Mouse (Mus musculus): ENCODE measurements around the gene Mthfd2l. TPM values are rescaled to one million over a fixed set of nuclear protein-coding genes. Genes with fewer than 3 reads are reported as not detected.

The Mthfd2l gene
- polyA plus RNA-seq (2017; shearing (Covaris generic)), result 1 to 10 TPM in 1 of 2 experiments, under 1 TPM in 1; 0.43 to 1.9 TPM

DNA sequence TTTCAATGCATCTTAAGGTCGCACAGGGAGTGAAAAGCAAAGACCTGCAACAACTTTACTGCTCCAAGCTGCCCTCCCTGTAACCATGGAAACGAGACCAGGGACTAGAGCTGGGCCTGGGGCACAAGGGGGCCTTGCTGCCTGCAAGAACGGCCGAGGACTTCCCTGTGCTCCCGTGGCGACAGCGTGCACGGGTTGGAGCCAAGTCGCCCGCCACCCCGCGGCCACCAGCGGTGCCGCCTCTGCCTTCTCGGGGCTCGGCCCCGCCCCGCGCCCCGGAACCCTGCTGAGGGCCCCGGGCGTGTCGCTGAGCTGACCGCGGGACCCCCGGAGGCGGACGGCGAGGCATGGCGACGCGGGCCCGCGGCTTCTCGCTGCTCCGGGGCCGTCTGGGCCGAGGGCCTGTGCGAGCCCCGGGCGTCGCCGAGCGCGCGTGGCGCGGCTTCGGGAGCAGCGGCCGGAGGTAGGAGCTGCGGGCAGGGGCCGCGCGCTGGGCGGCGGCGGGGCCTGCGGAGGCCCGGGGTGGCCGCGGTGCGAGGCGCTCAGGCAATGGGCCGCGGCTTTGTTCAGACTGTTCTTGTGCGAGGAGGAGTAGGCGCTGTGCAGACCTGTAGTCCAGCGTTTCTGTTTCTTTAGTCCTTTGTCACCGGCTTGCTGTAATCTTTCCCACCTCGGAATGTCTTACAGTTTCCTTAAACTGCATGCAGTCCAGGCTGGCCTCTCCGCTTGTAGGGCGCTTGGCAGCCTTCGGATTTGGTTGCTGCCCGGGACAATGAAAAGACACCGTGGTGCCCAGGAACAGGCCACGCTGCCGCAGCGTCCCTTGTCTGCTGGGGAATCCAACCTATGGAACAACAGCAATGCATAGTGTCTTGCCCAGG lies at the start of gene Mthfd2l:
Gene Mthfd2l, plus strand, starts transcription at position 147 of the 881 bp plus-strand sequence.
- ATAC-seq, result peak; percentile 96

DNA sequence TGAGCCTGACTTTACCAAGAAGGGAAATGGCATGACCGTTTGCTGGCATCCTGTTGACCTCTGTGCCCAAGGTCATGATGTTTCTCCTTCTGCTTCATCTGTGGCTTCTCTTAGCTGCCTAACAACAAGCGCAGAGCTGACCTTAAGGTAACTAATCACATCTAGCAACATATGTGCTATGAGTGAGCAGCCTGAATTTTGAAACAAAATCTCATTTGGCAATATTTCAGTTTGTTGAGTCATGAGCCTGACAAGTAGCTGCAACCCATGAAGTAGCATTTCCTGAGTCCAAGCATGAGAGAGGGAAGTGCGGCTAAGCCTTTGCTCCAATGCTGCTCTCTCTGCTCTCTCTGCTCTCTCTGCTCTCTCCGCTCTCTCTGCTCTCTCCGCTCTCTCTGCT lies 49.2 kb upstream of the Mthfd2l start:
- ATAC-seq, result no peak

- ATAC-seq, result no peak
Measured at GRCm38 (mm10) chr5:90882146-90882545, 48.8 kb upstream of the Mthfd2l start.

DNA sequence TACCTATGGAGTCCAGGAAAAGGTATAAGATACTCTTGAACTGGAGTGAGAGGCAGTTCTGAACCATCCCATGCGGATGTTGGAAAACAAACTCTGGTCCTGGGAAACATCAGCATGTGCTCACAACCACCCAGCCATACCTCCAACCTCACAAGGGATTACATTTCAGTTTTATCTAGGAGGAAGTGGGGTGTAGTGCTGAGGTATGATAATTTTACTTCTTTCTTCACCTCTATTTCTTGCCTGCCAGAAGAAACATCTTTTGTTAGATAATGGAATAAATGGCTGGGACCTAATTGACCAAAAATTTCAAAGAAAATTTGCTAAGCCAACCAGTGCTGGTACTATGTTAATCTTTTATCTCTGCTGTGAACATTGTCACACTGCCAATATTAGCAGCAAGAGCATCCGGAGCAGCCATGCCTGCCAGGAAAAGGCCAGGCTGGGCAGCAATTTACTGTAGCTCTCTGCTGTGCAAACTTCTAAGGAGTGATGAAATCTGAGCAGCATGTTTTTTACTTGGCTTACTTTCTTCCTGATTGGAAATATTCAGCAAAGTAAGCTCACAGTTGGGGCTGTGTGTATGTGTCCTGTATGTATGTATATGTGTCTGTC lies 46.2 kb upstream of the Mthfd2l start:
- no peak for ATAC-seq

GRCm38 (mm10) chr5:90888661-90889060 lies 42.3 kb upstream of the Mthfd2l start:
- ATAC-seq, result no peak

DNA sequence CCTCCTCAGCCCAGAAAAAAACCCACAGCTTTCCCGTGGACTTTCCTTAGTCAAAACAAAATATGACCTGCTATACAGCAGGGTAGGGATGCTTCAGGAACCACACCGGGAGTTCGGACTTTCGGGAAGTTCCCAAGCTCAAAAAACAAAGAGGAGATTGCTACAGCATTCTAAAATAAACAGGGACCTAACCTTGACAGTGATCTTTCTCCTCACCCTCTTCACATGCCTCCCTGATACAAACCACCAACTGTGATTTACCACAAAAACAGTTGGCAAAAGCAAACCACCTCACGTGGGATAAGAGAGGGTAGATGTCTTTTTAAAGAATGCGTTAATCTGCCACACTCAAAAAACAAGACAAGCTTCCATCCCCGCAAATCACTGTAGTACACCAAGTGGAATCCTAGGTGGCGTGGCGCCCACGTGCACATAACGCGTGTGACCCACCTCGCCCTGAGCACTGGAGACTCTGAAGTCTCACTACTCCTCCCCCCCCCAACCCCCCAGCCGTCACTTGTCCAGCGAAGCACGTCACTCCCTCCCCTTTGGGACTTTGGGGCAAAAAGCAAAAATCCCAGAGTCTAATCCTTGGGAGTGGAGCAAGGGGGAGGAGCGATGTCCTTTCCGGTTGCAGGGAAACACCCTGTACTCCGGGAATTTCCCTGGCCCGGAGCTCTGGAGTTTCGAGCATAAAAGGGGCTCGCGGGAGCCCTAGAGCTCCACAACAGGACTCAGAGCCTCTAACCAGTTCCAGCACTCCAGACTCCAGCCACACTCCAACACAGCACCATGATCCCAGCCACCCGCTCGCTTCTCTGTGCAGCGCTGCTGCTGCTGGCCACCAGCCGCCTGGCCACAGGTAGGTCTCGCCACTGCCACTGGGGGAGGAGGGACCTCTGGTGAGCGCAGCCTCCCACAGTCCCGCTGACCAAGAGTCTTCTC lies 40.1 kb upstream of the Mthfd2l start, which contains the start of gene Cxcl1:
Gene Cxcl1, plus strand, starts transcription at position 723 of the 945 bp plus-strand sequence.
- no peak for ATAC-seq

DNA sequence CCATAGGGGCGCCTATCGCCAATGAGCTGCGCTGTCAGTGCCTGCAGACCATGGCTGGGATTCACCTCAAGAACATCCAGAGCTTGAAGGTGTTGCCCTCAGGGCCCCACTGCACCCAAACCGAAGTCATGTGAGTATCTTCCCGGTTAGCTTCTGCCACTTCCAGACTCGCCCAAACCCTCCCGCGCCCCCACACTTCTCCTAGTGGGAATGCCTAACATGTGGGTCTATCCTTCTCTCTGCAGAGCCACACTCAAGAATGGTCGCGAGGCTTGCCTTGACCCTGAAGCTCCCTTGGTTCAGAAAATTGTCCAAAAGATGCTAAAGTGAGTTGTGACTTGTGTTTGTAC lies 39.5 kb upstream of the Mthfd2l start:
- ATAC-seq, result no peak

DNA sequence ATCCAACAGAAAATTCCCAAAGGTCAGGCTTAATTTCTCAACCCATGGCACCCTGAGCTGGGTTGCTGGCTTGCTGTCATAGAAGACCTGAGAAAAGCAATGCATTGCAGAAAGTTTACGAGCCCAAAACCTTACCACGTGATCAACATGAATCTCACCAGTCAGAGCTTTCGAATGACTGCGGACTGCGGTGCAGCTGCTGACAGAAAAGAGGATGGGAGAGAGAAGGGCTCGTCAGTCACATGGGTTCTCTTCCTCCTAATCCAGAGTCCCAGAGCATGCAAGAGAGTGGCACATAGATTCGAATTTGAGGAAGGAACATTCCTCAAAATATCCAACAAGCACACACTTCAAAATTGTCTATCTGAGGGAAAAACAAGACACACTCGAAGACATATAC lies 36.7 kb upstream of the Mthfd2l start:
- ATAC-seq, result no peak

DNA sequence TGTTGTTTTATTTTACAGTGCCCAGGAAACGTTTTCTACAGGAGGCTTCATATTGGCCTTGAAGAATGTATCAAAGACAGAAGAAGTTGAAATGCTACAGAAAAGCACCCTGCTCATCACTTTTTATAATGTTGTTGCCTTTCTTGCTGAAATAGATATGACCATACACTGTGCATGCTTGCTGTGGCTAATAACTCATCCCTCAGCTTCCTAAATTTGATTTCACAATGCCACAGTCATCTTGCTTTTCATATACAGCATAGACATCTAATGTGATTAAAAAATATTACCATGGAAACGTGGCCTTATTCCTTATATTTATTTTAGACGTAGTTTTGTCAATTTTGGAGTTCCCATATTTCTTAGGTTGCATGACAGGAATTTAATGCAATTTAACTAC lies 33.5 kb upstream of the Mthfd2l start:
- ATAC-seq, result no peak

GRCm38 (mm10) chr5:90899308-90899707 lies 31.6 kb upstream of the Mthfd2l start:
- ATAC-seq, result no peak

DNA sequence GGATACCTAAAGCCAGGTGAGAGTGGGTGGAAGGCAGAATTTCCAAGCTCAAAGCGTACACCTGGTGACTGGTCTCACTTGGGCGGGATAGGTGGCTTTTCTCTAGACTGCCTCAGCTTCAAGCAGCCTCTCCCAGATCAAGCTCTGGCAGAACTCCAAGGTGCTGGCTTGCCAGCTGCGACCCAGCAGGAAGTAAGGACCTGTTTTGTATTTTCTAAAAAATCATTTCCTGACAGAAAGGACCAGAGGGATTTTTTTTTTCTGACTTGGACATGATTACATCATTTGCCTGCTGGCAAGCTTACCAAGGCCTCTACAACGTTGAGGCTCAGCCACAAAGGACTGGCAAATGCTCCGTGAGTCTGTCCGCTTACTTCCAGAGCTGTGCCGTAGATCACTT lies 30.8 kb upstream of the Mthfd2l start:
- no peak for ATAC-seq

DNA sequence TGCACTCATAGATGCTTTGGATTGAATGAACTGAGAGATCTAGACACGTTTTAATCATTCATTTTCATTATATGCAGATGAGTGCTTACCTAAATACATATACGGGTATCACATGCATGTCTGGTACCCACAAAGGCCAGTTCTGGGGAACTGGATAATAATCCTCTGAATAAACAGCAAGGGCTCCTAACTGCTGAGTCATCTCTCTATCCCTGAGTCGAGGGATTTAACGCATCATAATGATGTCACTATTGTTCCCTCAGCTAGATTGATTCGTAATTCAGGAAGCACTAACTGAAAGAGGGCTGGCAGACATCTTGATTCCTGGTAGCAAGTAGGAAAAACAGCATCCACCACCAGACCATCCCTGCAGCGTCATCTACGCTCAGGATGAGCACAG lies 30.2 kb upstream of the Mthfd2l start:
- ATAC-seq, result no peak

DNA sequence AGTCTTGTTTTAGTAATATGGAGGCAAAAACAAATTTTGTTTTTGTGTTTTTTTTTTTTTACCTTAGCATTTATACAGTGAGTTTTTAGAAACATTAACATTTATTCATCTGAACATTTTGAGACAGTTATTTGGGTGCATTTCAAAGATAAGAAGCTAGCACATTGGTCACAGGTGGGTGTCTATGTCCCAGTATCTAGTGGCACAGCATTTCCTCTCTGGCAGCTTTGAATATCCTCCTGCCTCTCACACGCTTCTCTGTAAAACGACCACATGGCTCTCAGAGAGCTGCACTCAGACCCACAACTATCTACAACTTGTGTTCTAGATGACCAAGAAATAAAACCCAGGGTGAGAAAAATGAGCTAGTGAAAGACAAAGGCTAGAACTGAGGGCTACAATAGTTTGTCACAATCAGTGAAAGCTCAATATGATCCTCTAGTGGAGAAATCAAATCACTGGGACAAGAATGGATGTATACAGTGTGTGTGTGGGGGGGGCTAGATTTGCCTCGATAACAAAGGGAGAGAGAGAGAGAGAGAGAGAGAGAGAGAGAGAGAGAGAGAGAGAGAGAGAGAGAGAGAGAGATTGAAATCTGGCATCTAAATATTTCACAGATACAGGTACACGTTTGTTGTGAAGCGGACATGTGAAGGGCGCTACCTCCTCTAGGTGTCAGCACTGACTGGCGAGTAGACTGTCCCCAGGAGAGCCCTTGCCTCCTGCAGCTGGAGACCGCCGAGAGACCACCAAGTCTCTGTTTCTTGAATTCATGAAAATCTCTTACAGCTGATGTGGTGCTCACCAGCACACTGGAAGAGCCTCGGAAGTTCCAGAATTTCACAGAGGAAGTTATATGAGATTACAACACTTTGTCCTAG lies 28.3 kb upstream of the Mthfd2l start:
- ATAC-seq, result no peak

- ATAC-seq, result no peak
Measured at GRCm38 (mm10) chr5:90903339-90904020, 27.4 kb upstream of the Mthfd2l start, which contains the start of gene Cxcl2. Cxcl2 (plus strand) TSS chr5:90903871.

GRCm38 (mm10) chr5:90908983-90909382 lies 21.9 kb upstream of the Mthfd2l start:
- peak; percentile 84 for ATAC-seq

DNA sequence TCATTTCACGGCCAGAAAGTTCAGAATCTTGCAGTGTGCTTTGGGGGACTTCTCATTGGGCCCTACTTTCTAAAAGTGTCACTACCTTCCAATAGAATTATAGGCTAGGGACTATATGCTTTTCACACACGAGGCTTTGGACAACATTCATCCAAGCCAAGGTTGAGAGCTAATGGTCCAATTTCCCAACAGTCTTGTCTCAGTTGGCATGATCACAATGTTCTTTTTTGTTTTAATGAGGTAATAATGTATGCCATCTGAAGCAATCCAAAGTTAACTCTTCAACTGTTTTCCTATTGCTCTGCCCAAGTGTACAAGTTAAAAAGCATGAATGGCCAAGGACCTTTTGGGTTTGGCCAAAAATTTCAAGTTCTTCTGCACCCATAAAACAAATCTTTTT lies 11.4 kb upstream of the Mthfd2l start:
- ATAC-seq, result no peak

DNA sequence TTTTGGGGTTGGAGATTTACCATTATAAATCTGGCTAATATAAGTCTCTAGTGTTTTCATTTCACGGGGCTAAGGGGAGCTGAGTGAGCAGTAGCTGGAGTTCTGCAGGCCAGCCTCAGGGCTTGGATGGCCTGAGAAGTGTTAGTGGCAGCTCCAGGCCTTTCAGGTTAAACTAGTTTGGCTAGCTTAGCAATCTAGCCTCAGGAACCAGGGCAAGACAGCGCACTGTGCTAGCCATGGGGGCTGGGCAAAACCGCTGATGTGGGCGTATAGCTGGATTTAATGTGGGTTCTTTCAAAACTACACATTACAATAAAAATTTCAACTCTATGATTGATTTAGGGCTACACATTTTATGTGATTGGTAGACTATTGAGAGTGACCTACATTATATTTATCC lies 8.0 kb upstream of the Mthfd2l start:
- ATAC-seq, result no peak

- ATAC-seq, result peak; percentile 14
Measured at GRCm38 (mm10) chr5:90930546-90930945, 371 bp upstream of the Mthfd2l start.

GRCm38 (mm10) chr5:90931911-90932310 lies 994 bp downstream of the Mthfd2l start:
- no peak for ATAC-seq

GRCm38 (mm10) chr5:90936706-90937105 lies 5.8 kb downstream of the Mthfd2l start:
- no peak for ATAC-seq

DNA sequence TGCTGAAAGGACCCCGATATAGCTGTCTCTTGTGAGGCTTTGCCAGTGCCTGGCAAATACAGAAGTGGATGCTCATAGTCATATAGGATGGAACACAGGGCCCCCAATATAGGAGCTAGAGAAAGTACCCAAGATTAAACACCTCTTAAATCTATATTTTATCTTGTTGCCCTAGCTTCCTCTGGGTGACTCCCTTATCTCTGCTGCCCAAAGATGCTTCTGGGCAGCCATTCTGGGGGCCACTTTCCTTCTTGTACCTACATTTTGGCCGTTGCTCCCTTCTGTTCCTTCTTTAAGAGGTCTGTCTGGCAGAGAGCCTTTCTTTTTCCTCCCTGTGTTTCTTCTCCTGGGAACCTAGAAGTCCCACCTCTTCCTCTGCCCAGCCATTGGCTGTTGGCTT lies 14.5 kb downstream of the Mthfd2l start:
- no peak for ATAC-seq

Data from activated CD4-positive, CD25-positive, alpha-beta regulatory T cell, adult 4 months (primary cell).